Mouse (Mus musculus): ENCODE data around the gene Spc24.
"Not testable (repeated sequence)": the region's sequence is repeated elsewhere in the genome, so short reads cannot be mapped to it uniquely, and the experiment has no call there.

Spc24 gene

DNA sequence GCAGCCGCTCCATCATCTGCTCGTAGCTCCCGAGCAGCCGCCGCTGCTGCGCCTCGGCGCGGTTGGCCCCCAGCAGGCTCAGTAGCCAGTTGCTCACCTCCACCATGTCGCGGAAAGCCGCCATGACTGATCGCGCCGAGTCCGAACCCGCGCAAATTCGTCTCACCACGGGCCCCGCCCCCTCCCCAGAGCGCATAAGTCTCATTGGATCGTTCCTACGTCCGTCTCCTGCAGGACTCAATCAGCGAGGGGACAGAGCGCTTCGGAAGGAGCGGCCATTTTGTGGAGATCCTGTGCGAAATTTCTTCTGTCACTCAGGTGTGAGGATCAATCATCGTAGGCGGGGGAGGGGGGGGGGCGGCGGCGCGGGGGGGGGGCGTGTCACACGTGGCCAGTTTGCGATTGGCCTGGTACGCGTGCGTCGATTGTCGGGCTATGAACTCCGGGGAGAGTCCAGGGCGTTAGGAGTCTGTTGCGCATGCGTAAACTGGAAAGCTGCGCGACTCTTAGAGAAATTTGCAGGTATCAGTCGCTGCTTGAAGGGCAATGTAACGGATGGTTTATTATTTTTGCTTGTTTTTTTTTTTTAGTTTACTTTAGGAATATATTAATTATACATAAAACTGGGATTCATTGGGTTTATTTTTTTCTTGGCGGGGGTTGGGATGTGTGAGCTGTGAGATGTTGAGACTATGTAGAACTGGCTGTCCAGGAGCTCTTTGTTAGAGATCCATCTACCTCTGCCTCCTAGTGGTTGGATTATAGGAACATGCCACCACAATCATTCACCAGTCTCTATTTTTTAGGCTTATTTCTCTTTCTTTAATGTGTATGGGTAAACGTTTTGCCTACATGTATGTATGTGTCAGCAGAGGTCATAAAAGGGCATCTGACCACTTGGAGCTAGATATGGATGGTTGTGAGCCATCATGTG, at the start of gene Spc24:
TSS of gene Spc24 (minus strand) at position 149 of the 934 bp plus-strand sequence.
- CTCF ChIA-PET = no interaction called here

- CTCF ChIA-PET = no interaction called here
Observed at GRCm38 (mm10) chr9:21808561-21808960, 48.5 kb upstream of the Spc24 start.

DNA sequence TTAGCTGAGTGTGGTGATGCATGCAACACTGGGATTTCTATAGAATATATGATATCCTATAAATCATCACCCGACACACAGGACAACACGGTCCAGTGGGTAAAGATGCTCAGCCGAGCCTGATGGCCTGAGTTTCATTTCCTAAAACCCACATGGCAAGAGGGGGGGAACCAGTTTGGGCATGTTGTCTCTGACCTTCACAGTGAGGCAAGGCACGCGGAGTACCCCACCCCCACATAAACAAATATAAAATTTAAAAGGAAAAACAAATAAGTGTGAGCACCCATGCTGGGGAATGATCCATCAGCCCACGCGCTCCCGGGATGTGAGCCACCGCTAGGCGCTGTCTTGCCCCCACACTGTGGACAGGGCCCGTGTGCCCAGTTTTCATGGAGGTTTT, 46.9 kb upstream of the Spc24 start:
- CTCF ChIA-PET = no interaction called here

- CTCF ChIA-PET = no interaction called here
Observed at GRCm38 (mm10) chr9:21806363-21806762, 46.3 kb upstream of the Spc24 start.

DNA sequence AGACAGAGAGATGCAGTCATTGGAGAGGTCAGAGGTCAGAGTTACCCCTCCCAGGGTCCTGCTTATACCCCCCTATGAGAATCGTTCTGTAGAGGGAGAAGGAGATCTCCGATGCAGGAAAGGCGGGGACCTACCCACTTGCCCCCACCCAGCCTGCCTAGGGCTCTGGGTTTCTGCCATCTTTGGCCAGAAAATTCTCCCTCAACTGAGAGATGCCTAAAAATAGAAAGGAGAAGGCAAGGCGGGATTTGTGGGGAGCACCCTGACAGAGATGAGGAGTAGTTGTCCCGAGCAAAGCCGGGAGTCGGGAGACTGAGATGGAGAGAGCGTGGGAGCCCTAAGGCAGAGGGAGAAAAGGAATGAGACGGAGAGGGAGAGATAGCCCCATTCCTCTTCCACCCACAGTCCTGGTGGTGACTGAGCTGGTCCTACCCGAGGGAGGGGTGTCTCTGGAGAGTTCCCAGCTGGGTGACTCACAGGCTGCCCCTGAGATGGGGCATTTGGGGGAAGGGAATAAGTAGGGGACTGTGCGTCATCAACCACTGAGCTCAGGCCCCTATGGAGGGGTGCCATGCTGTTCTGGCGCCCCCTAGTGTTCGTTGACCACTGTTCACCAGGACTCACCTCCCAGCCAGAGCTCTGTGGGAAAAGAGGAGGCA, 44.0 kb upstream of the Spc24 start:
- CTCF ChIA-PET = interaction anchor here (0.5 kb wide), 2 partner anchors 17 to 306 kb away, joined by 4 to 8 read pairs; no protein-coding TSS in a partner anchor

- CTCF ChIA-PET = no interaction called here
Observed at GRCm38 (mm10) chr9:21801591-21801990, 41.5 kb upstream of the Spc24 start.

GRCm38 (mm10) chr9:21801121-21801520, 41.0 kb upstream of the Spc24 start:
- CTCF ChIA-PET = no interaction called here

DNA sequence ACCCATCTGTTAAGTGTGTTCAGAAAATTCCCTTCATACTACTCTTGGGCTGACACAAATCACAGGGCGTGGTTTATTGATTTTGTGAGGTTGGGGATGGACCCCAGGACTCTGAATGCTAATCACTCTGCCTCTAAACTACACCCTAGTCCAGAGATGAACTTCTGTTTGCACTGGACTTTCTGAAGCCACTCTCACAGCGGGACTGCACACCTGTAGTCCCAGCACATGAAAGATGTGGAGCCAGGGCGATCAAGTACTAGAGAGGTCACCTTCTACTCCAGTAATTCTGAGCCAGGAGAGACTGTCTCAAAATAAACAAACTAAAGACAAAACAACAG, 38.9 kb upstream of the Spc24 start:
- CTCF ChIA-PET = interaction anchor here (0.6 kb wide), 1 partner anchor 30 kb away, joined by 11 read pairs; no protein-coding TSS in a partner anchor

DNA sequence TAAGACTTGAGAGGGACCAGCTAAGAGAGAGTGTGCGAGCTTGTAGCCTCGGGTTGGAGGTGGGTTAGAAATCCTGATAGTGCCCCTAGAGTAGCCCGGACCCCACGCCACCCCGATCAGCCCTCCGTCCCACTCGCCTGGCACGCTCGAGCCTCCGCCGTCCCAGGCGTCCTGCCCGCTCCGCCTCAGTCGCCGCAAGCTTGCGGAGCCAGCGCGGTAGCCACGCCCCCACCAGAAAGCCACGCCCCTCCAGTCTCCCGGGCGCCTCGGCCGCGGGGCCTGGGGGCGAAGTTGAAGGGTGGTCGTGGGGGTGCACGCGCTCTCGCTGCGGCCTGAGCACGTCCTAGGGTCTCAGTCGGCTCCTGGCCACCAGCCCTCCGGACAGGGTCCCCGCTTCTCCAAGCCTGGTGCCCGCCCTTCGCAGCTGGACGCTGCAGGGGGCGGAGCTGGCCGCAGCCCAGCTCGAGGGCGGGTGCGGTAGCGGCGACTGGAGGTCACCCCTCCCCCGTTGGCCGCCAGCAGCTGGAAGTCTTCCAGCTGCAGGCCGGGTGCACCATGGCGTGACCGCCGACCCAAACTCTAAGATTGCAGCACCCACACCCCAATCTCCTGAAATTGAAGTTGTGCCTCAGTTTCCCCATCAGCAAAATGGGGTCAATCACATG, 38.4 kb upstream of the Spc24 start, which contains the start of gene Kank2:
TSS of gene Kank2 (minus strand) at position 400 of the 665 bp plus-strand sequence.
- CTCF ChIA-PET = no interaction called here

- CTCF ChIA-PET = no interaction called here
Observed at GRCm38 (mm10) chr9:21797921-21798344, 37.8 kb upstream of the Spc24 start.

DNA sequence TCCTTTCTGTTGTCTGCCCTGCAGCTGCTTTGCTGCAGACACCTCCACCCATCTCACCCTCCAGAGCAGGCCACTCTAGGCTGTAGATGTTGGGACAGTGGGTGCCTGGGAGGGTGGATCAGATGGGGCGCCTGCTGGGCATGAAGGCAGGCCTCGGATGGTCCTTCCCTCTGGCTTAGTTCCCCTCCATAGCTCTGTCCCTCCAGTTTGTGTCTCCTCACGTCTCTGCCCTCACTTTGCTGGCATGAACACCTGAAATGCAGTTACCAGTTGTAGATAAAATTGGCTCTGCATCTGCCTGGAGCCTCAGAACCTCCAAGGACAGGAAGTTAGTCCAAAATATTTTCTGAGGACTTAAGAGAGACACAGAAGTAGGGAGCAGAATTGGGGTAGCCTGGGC, 36.8 kb upstream of the Spc24 start:
- CTCF ChIA-PET = no interaction called here

- CTCF ChIA-PET = no interaction called here
Observed at GRCm38 (mm10) chr9:21796259-21796658, 36.2 kb upstream of the Spc24 start.

- CTCF ChIA-PET = no interaction called here
Observed at GRCm38 (mm10) chr9:21795579-21795978, 35.5 kb upstream of the Spc24 start.

DNA sequence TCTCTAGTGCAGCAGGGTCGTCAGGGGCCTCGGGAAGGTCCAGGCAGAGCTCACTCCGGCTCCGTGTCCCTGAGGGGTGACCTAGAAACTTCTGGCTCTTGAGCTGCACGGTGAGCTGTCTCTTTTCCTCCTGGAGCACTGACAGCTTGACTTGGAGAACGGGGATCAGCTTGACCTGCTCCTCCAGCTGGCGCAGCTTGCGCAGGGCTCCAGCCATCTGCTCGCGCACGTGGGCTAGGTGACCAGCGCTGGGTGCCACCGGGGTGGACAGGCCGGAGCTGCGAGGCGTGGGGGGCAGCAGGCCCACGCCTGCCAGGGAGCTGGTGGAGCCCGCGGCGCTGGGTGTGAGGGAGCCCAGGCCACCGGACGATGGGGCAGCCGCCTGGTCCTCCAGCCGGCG, 34.8 kb upstream of the Spc24 start:
- CTCF ChIA-PET = no interaction called here

DNA sequence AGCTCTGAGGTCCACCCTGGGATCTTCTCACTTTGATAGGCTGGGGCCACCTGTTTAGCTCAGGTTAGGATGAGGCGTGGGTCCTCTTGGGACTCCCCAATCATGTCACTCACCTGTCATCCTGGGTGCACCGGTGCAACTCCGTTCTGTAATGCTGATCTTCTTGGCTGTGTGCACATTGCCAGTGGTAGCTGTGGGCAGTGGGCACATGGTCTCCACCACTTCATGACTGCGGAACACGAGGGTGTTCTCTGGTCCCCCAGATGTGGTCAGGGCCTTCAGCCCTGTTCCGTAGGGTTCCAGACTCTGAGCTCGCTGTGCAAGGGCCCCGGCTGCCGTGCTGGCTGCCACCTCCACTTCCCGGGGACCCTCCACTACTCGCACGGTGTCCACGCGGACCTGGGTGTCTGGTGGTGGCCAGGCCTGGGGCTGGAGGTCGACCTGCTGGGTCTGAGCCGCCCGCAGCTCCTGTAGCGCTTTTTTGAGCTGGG, 34.3 kb upstream of the Spc24 start:
- CTCF ChIA-PET = no interaction called here

DNA sequence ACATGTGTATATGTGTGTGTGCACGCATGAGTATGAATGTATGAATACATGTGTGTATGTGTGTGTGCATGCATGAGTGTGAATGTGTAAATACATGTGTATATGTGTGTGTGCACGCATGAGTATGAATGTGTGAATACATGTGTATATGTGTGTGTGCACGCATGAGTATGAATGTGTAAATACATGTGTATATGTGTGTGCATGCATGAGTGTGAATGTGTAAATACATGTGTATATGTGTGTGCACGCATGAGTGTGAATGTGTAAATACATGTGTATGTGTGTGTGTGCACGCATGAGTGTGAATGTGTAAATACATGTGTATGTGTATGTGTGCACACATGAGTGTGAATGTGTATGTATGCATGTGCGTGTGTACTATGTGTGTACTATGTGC, 33.4 kb upstream of the Spc24 start:
- CTCF ChIA-PET = not testable (repeated sequence)

DNA sequence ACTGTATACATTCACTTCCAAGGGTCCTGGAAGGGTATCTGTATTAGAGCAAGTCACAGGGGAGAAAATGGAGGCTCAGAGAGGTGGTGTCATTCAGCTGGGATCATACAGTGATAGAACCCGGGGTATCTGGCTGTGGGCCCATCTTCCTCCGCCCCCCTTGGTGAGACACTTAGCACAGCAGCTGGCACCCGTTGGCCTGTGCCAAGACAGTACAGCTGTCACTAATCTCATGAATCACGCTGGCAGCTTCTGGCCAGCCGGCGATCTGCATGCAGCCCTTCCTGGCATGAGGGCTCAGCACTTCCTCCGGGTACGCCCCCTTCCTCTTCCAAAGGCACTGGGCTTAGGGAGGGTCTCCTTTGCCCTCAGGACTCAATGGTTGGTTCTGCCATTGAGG, 32.5 kb upstream of the Spc24 start:
- CTCF ChIA-PET = no interaction called here

- CTCF ChIA-PET = no interaction called here
Observed at GRCm38 (mm10) chr9:21791861-21792260, 31.8 kb upstream of the Spc24 start.

DNA sequence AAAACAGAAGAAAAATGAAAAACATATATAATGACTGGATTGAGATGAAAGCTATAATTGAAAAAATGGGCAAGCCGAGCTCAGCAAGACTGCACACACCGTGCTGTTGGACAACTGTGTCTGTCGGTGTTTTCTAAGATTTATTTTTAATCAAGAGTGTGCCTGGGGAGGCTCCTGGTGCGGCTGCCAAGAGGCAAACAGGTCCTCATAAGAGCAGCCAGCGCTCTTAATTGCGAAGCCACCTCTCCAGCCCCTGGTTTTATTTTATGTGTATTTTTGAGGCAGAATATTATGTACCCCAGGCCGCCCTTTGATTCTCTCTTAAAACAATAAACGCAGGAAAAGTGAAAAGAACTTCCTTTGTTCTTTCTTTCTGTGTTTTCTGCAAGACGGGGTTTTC, 28.1 kb upstream of the Spc24 start:
- CTCF ChIA-PET = no interaction called here

GRCm38 (mm10) chr9:21787654-21788053, 27.6 kb upstream of the Spc24 start:
- CTCF ChIA-PET = no interaction called here

GRCm38 (mm10) chr9:21786906-21787305, 26.8 kb upstream of the Spc24 start:
- CTCF ChIA-PET = interaction anchor here (0.9 kb wide), 1 partner anchor 17 kb away, joined by 8 read pairs; no protein-coding TSS in a partner anchor

GRCm38 (mm10) chr9:21786309-21786708, 26.2 kb upstream of the Spc24 start:
- CTCF ChIA-PET = interaction anchor here (0.6 to 0.9 kb wide), 2 partner anchors 18 to 165 kb away, joined by 8 to 12 read pairs; no protein-coding TSS in a partner anchor

Data from spleen, embryonic (tissue).